Mouse (Mus musculus): ENCODE measurements at regions not wholly inside any gene's neighbourhood (a gene's known extent, or its start where the extent isn't known, plus 50 kb on each side); places are given as distances from the start of the nearest gene placed in this dataset.

DNA sequence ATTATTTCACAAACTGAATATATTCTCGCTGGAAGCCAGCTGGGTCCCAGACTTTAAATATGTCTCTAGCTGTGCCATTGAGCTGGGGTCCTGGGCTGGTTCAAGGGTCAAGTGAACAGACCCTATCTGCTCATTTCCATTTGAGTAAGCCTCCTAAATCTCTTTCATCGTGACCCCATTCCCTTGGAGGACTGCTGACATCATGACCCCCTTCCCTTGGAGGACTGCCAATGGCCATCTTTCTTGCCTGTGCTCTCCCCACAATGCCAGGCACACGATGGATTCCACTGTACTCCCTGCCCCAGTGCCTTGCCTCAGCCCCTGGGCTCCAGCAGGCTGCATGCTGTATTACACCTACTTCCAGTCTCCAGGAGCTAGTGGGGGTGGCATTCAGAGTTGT is 106.5 kb upstream of the Tcerg1l start:
- TF ChIP-seq CTCF (IDR thresholded peaks at IDR 0.05; ENCODE audit: insufficient read depth, low read depth, low read length) (no peak), POLR2A (IDR thresholded peaks at IDR 0.05; ENCODE audit: insufficient read depth, low read depth, low read length) (no peak)
